Mouse (Mus musculus): ENCODE data around the gene Nlk. TPM values are rescaled to one million over a fixed set of nuclear protein-coding genes. Genes with fewer than 3 reads are reported as not detected.
A peak's percentile ranks its signal among the peaks of the same experiment; 100 is the strongest.

The Nlk gene
- polyA plus RNA-seq, 2 experiments: 3.2 to 4.4 TPM

- TF ChIP-seq EP300 (IDR thresholded peaks at IDR 0.05; ENCODE audit: low read depth): no peak
- TF ChIP-seq CTCF (IDR thresholded peaks at IDR 0.05; ENCODE audit: low read depth): no peak
- ATAC-seq (ENCODE audit: insufficient read depth) (no peak), DNase-seq (ENCODE audit: low read depth in 3 of 3, low spot score in 3 of 3) (no peak)
- Histone ChIP-seq H3K27ac (no peak overlapping the region), H3K9ac (replicated peaks) (no peak overlapping the region), H3K4me3 (ENCODE audit: insufficient read depth in 1 of 2, low read depth in 2 of 2, low read length in 2 of 2) (no peak overlapping the region), H3K4me2 (ENCODE audit: low read depth) (no peak overlapping the region), H3K4me1 (replicated peaks; ENCODE audit: control insufficient read depth in 2 of 2, insufficient read depth in 2 of 2, low read length in 1 of 2) (no peaks in the 10 kb centered on the region), H3K36me3 (replicated peaks; ENCODE audit: control insufficient read depth, insufficient read depth, low read depth) (no peaks in the 10 kb centered on the region; the same call in 1 of the 2 replicates), H3K27me3 (ENCODE audit: control insufficient read depth, insufficient read depth, low read length) (no peaks in the 10 kb centered on the region), H3K9me3 (ENCODE audit: control insufficient read depth, low read length) (no peaks in the 10 kb centered on the region)
- 78% methylated on average over 9 of the region's 9 CpGs for WGBS (ENCODE audit: insufficient replicate concordance)
These were observed 168.5 kb downstream of the Nlk start for GRCm38 (mm10) chr11:78528714-78529113.

DNA sequence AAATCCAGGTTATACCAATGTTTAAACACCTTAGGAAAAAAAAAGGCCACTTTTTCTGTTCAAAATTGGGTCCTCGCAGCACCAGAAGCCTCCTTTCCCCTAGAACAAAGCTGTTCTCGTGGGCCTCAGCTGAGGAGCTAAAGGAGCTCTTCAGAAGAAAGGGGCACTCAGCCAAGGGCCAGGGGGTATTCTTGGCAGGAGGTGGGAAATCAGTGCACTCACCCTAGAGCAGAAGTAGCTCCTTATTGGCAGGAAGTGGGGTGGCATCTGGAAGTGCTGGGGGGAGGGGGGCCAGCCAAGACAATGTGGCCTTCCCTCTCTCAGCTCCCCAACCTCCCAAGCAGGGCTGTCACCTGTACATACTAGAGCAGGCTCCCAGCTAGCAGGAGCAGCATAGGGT, 172.3 kb downstream of the Nlk start:
- WGBS (ENCODE audit: insufficient replicate concordance): 66% methylated on average over 2 of the region's 2 CpGs
- no peak for ATAC-seq (ENCODE audit: insufficient read depth)

DNA sequence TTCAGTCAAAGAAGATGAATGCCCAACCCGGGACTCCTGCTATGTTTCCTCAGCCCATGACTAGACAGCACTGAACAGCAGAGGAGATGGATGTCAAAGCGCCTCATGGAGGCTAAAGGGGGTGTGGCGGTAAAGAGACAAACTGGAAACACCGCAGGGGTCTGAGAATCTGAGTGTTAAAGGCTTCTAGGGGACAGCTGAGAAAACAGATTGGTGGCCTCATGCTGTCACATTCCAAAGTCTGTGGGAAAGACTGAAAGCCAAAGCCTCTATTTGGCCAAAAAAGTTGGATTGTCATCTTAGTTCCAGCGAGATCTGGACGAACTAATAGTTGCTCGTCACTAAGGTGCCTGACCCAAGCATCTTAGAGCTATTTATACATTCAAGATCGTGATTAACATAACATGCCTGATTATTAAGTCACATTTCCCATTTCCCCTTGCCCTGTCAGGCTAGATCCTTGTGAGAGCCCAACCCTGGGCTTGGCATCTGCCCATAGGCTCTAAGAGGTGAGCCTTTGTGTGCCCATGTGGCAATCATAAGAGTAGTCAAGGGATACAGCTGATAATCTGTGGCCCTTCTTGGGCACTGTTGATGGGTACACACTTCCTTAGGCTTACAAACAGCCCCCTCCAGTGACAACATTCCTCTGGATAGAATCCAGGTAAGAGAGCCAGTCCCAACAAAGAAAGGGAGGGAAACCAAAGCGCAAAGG, 173.8 kb downstream of the Nlk start:
- TF ChIP-seq CTCF (IDR thresholded peaks at IDR 0.05; ENCODE audit: low read depth) (no peak), EP300 (IDR thresholded peaks at IDR 0.05; ENCODE audit: low read depth) (no peak)
- no peak overlapping the region for H3K9ac ChIP-seq (replicated peaks)
- no peaks in the 10 kb centered on the region for H3K4me1 ChIP-seq (replicated peaks; ENCODE audit: control insufficient read depth in 2 of 2, insufficient read depth in 2 of 2, low read length in 1 of 2)
- no peak overlapping the region for H3K4me2 ChIP-seq (ENCODE audit: low read depth)
- DNase-seq (ENCODE audit: low read depth in 3 of 3, low spot score in 3 of 3) (no peak), ATAC-seq (ENCODE audit: insufficient read depth) (no peak)
- H3K27me3 ChIP-seq (ENCODE audit: control insufficient read depth, insufficient read depth, low read length): no peaks in the 10 kb centered on the region
- H3K9me3 ChIP-seq (ENCODE audit: control insufficient read depth, low read length): no peaks in the 10 kb centered on the region
- peaks cover 28% of the 10 kb centered on the region for H3K36me3 ChIP-seq (replicated peaks; ENCODE audit: control insufficient read depth, insufficient read depth, low read depth)
- H3K27ac ChIP-seq: no peak overlapping the region
- H3K4me3 ChIP-seq (ENCODE audit: insufficient read depth in 1 of 2, low read depth in 2 of 2, low read length in 2 of 2): no peak overlapping the region
- WGBS (ENCODE audit: insufficient replicate concordance): 77% methylated on average over 9 of the region's 9 CpGs

More for the DNA sequence above, 172.3 kb downstream of the Nlk start:
- Histone ChIP-seq H3K27me3 (ENCODE audit: control insufficient read depth, insufficient read depth, low read length) (no peaks in the 10 kb centered on the region), H3K4me2 (ENCODE audit: low read depth) (no peak overlapping the region), H3K36me3 (replicated peaks; ENCODE audit: control insufficient read depth, insufficient read depth, low read depth) (peaks cover 23% of the 10 kb centered on the region), H3K4me3 (ENCODE audit: insufficient read depth in 1 of 2, low read depth in 2 of 2, low read length in 2 of 2) (no peak overlapping the region), H3K9me3 (ENCODE audit: control insufficient read depth, low read length) (no peaks in the 10 kb centered on the region), H3K4me1 (replicated peaks; ENCODE audit: control insufficient read depth in 2 of 2, insufficient read depth in 2 of 2, low read length in 1 of 2) (no peaks in the 10 kb centered on the region), H3K9ac (replicated peaks) (no peak overlapping the region), H3K27ac (no peak overlapping the region)
- no peak for TF ChIP-seq EP300 (IDR thresholded peaks at IDR 0.05; ENCODE audit: low read depth)
- TF ChIP-seq CTCF (IDR thresholded peaks at IDR 0.05; ENCODE audit: low read depth): no peak
- DNase-seq (ENCODE audit: low read depth in 3 of 3, low spot score in 3 of 3): no peak

- peaks cover 36% of the 10 kb centered on the region for H3K36me3 ChIP-seq (replicated peaks; ENCODE audit: control insufficient read depth, insufficient read depth, low read depth)
- no peak for DNase-seq (ENCODE audit: low read depth in 3 of 3, low spot score in 3 of 3)
- WGBS (ENCODE audit: insufficient replicate concordance): 80% methylated on average over 1 of the region's 1 CpGs
These were observed 174.6 kb downstream of the Nlk start for GRCm38 (mm10) chr11:78522481-78522997.

DNA sequence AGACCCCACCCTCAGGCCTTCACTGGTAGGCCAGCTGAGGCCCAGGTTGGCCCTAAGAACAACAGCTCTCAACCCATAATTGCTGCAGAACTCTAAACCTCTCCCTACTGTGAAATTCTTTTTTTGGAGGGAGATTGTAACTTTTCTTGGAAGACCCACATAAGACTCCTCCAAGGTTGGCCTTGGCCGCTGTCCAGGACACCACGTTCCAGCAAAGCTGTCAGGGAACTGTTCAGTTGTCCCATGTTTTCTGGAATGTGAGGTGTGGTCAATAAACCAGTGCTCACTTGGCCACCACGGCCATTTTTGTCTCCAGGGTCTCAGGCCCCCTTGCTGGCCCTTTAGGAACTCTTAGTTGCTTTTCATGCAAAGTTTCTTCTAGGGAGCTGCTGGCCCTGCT, 175.3 kb downstream of the Nlk start:
- ATAC-seq (ENCODE audit: insufficient read depth): no peak
- Histone ChIP-seq H3K9me3 (ENCODE audit: control insufficient read depth, low read length) (no peaks in the 10 kb centered on the region), H3K4me2 (ENCODE audit: low read depth) (no peak overlapping the region), H3K27ac (no peak overlapping the region), H3K4me3 (ENCODE audit: insufficient read depth in 1 of 2, low read depth in 2 of 2, low read length in 2 of 2) (no peak overlapping the region), H3K27me3 (ENCODE audit: control insufficient read depth, insufficient read depth, low read length) (no peaks in the 10 kb centered on the region), H3K9ac (replicated peaks) (no peak overlapping the region), H3K36me3 (replicated peaks; ENCODE audit: control insufficient read depth, insufficient read depth, low read depth) (peaks cover 37% of the 10 kb centered on the region), H3K4me1 (replicated peaks; ENCODE audit: control insufficient read depth in 2 of 2, insufficient read depth in 2 of 2, low read length in 1 of 2) (no peaks in the 10 kb centered on the region)
- TF ChIP-seq CTCF (IDR thresholded peaks at IDR 0.05; ENCODE audit: low read depth) (no peak), EP300 (IDR thresholded peaks at IDR 0.05; ENCODE audit: low read depth) (no peak)
- no peak for DNase-seq (ENCODE audit: low read depth in 3 of 3, low spot score in 3 of 3)
- 78% methylated on average over 3 of the region's 3 CpGs for WGBS (ENCODE audit: insufficient replicate concordance)

More at GRCm38 (mm10) chr11:78522481-78522997, 174.6 kb downstream of the Nlk start:
- no peak overlapping the region for H3K4me3 ChIP-seq (ENCODE audit: insufficient read depth in 1 of 2, low read depth in 2 of 2, low read length in 2 of 2)
- H3K4me2 ChIP-seq (ENCODE audit: low read depth): no peak overlapping the region
- no peak overlapping the region for H3K9ac ChIP-seq (replicated peaks)
- no peaks in the 10 kb centered on the region for H3K4me1 ChIP-seq (replicated peaks; ENCODE audit: control insufficient read depth in 2 of 2, insufficient read depth in 2 of 2, low read length in 1 of 2)
- ATAC-seq (ENCODE audit: insufficient read depth): no peak
- H3K9me3 ChIP-seq (ENCODE audit: control insufficient read depth, low read length): no peaks in the 10 kb centered on the region
- no peak overlapping the region for H3K27ac ChIP-seq
- H3K27me3 ChIP-seq (ENCODE audit: control insufficient read depth, insufficient read depth, low read length): no peaks in the 10 kb centered on the region
- TF ChIP-seq EP300 (IDR thresholded peaks at IDR 0.05; ENCODE audit: low read depth): no peak
- peak; percentile 36; the same call in 1 of the 2 replicates for TF ChIP-seq CTCF (IDR thresholded peaks at IDR 0.05; ENCODE audit: low read depth)

All from liver, embryonic 14.5 days (tissue).